Mouse (Mus musculus): ENCODE data around the gene Ppp2r1b.

Ppp2r1b gene

GRCm38 (mm10) chr9:50841079-50841789, 3.9 kb upstream of the Ppp2r1b start:
- no peak for DNase-seq

GRCm38 (mm10) chr9:50845547-50845946, 446 bp downstream of the Ppp2r1b start:
- DNase-seq, result peak; percentile 83 to 90

- no peak for DNase-seq
These were observed 2.0 kb downstream of the Ppp2r1b start for GRCm38 (mm10) chr9:50847133-50847532.

GRCm38 (mm10) chr9:50847606-50848368, 2.7 kb downstream of the Ppp2r1b start:
- peak; percentile 50 to 59 for DNase-seq

GRCm38 (mm10) chr9:50848821-50849220, 3.7 kb downstream of the Ppp2r1b start:
- DNase-seq, result peak; percentile 59 to 78

- DNase-seq, result peak; percentile 91 to 95
These were observed 4.1 kb downstream of the Ppp2r1b start for GRCm38 (mm10) chr9:50849249-50849648.

- no peak for DNase-seq
These were observed 4.7 kb downstream of the Ppp2r1b start for GRCm38 (mm10) chr9:50849755-50850154.

- no peak for DNase-seq
These were observed 5.2 kb downstream of the Ppp2r1b start for GRCm38 (mm10) chr9:50850271-50850670.

GRCm38 (mm10) chr9:50850713-50851112, 5.6 kb downstream of the Ppp2r1b start:
- peak in 1 of 2 experiments; percentile 30 for DNase-seq

GRCm38 (mm10) chr9:50852634-50853349, 7.7 kb downstream of the Ppp2r1b start:
- peak in 1 of 2 experiments; percentile 20 for DNase-seq

GRCm38 (mm10) chr9:50854376-50854775, 9.3 kb downstream of the Ppp2r1b start:
- DNase-seq, result no peak

GRCm38 (mm10) chr9:50855133-50855766, 10.1 kb downstream of the Ppp2r1b start:
- no peak for DNase-seq

- no peak for DNase-seq
These were observed 10.7 kb downstream of the Ppp2r1b start for GRCm38 (mm10) chr9:50855780-50856179.

GRCm38 (mm10) chr9:50856341-50857081, 11.4 kb downstream of the Ppp2r1b start:
- peak; percentile 93 to 96 for DNase-seq

GRCm38 (mm10) chr9:50857082-50857641, 12.1 kb downstream of the Ppp2r1b start:
- DNase-seq, result peak; percentile 24 to 64

GRCm38 (mm10) chr9:50858681-50859080, 13.6 kb downstream of the Ppp2r1b start:
- no peak for DNase-seq

GRCm38 (mm10) chr9:50861119-50861839, 16.2 kb downstream of the Ppp2r1b start:
- DNase-seq, result no peak

GRCm38 (mm10) chr9:50863824-50864223, 18.7 kb downstream of the Ppp2r1b start:
- no peak for DNase-seq

- DNase-seq, result no peak
These were observed 19.8 kb downstream of the Ppp2r1b start for GRCm38 (mm10) chr9:50864877-50865276.

- no peak for DNase-seq
These were observed 20.7 kb downstream of the Ppp2r1b start for GRCm38 (mm10) chr9:50865803-50866202.

GRCm38 (mm10) chr9:50867015-50867414, 21.9 kb downstream of the Ppp2r1b start:
- DNase-seq, result no peak

All from kidney, postnatal 36 days (tissue).